Mouse (Mus musculus) urinary bladder, adult 2 months (tissue): ENCODE measurements around the gene Tex26. TPM values are rescaled to one million over a fixed set of nuclear protein-coding genes. Genes with fewer than 3 reads are reported as not detected.

ENCODE experiments used
- DNase-seq: peaks from one replicate; pipeline ENCODE4 v3.0.0; 2022; ENCODE audit warnings: low spot score
- polyA plus RNA-seq: library from polyadenylated mRNA; depleted of rRNA; stranded (reverse); fragments of >200 nt; gene quantifications from 2 replicates; pipeline ENCODE4 v1.2.3, GENCODE M21; 2012; rRNA removed

Gene Tex26
- polyA plus RNA-seq, 1 experiment: 0.21 TPM

DNA sequence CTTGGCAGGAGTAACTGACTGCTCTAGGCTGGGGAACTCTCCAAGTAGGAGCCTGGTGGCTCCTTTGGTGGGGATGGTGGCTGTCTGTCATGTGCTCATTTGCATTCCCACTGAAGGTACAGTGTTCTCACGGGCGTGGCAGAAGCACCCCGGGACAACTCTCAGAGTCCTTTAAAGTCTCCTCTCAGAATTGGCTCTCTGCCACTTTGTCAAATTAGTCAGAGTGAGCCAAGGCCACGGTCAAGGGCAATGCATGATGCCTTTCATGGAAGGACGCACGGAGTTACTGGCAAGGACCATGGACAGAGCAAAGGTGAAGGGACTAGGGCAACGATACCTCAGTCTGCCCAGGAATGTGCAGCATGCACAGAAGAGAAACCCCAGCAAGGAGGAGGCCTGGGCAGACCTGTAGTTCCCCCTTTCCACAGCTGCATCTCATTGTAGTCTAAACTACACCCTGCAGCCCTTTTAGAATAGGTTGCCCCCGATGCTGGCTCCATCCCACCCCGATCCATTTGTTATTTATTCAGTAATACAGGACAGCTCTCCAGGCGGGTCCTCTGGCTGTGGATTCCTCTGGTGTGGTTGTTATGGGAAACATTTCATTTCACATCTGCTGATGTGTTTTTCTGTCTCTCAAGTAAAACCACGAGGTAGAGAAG is 49.0 kb downstream of the Tex26 start:
- no peak for DNase-seq

DNA sequence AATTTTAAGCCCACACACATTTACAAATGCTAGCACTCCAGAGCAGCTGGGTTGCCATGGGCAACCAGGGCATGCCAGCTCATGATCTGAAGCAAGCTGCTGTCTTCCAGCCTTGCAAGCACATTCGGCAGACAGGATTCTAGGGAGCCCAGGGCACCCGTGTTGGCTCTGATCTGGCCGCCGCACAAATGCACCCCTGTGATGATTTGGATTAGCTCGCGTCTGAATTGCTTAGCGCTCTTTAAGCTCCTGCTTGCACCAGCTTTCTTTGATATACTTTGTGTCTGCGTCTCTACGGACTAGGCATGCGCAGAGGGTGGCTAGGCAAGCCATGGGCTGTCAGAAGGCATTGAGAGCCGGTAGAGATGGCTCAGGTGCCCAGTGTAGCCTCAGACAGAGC is 49.7 kb downstream of the Tex26 start:
- DNase-seq: no peak

DNA sequence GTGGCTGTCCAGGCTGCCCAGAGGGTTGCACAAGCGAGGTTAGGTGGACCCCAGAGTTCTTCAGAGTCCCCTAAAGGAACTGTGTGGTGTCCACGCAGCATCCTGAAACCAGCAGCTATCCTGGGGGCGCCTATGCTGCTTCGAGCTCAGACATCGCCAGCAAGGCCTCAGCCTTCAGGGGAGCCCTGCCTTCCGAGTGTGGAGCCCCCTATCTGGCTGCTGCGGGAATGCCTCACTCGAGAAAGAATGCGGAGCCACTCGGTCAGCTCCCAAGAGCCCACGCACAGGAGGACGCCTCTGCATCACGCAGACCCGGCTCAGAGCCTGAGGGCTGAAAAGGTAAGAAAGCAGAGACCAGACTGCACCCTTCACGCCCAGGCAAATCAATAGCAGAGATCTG is 50.8 kb downstream of the Tex26 start:
- DNase-seq: no peak

DNA sequence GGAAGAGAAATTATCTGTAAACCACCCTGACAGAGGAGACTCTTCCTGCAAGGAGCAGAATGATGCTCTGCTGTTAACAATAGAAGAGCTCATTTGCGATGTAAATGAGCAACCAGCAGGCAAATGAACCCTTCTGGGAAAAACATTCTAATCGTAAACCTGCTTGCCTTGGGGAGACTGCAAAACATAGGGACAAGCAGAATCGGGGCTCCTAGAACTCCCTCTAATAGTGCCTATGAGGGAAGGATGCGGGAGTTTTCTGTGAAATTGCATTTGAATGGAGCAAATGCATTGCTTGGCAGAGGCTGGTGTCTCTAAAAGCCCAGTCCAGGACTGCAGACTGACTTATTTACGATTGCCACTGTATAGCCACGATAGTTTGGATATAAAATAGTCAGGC is 56.2 kb downstream of the Tex26 start:
- no peak for DNase-seq

GRCm38 (mm10) chr5:149496401-149497066 is 57.1 kb downstream of the Tex26 start:
- no peak for DNase-seq

- no peak for DNase-seq
Observed at GRCm38 (mm10) chr5:149499936-149500335, 60.5 kb downstream of the Tex26 start.

GRCm38 (mm10) chr5:149503423-149504175 is 64.1 kb downstream of the Tex26 start:
- DNase-seq: no peak

- no peak for DNase-seq
Observed at GRCm38 (mm10) chr5:149504985-149505384, 65.5 kb downstream of the Tex26 start.

DNA sequence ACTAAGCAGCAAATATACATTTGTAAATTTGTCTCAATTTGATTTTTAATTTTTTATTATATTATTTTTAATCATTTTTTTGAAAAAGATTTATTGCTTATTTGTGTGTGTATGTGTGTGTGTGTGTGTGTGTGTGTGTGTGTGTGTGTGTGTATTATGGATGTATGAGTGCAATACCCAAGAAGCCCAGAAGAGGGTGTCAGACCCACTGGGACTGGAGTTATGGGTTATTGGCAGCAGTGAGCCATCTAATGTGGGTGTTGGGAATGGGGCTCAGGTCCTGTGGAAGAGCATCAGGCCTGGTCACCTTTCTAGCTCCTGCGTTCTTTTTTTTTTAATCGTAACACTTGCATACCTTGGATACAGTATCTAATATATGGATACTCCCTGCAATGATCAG is 66.6 kb downstream of the Tex26 start:
- no peak for DNase-seq

DNA sequence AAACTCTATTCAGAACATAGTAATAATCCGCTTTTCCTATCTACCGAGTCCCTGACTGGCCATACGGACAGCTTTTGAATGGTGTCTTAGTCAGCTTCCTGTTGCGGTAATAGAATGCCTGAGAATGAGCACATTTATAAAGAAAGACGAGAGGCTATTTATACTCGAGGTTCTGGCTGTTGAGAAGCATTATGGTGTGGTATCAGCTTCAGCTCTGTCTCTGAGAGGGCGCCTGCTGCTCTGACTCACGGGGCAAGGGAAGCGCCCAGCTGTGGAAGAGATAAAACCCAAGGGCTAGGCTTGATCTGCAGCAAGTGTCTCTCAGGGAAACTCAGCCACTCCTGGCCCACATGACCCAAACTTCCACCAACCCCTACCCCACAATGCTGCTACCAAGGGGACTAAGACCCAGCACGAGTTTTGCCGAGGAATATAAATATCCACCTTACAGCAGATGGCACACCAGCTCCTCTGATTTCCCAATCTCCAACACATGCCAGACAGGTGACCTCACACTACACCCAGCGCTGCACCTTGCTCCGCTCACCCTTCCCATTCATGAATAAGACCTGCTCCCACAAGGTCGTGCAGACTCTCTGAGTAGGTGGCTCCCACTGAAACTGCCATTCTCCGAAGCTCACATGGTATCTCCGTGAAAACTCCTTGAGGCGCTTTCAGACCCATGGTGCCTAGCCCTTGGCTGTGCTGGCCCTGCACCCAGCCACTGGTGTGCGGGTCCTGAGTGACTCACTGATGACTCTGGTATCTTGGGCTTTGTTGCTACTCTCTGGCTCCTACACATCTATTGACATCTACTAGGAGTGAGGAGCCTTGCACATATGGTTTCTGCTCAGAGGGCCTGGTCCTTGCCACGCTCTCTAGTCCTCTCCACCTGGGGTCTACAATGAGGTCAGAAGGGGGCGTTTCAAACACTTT is 68.9 kb downstream of the Tex26 start:
- DNase-seq: no peak

GRCm38 (mm10) chr5:149510323-149510722 is 70.9 kb downstream of the Tex26 start:
- no peak for DNase-seq

- no peak for DNase-seq
Observed at GRCm38 (mm10) chr5:149512695-149513094, 73.2 kb downstream of the Tex26 start.

DNA sequence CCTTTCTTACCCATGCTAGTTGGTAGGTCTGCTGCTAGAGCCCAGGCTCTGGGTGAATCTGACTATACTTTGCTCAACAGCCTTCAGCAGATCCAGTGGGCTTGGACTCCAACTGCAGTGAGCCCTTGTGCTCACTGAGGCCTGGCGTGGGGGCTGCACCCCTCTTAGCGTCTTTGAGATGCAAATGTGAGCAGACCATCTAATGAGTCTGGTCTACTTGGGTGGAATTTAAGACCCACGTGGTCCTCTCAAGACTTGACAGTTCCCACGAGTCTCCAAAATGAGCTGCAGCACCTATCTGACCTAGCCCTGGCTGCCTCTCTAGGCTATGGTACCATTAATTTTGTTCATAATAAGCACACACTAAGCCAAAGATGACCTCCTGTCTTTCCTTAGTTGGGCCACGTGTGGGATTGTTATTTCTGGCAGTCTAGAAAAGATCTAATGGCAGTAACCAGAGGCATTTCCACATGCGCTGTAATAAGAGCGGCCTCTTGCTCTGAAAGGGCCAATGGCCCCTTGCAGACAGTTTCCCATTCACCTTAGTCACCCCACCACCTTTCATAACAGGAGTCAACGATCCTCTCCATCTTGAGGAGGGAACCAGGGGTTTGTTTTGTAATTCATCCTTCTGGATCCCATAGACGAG is 74.1 kb downstream of the Tex26 start:
- DNase-seq: no peak

- DNase-seq: no peak
Observed at GRCm38 (mm10) chr5:149514087-149514671, 74.7 kb downstream of the Tex26 start.

GRCm38 (mm10) chr5:149514890-149515289 is 75.4 kb downstream of the Tex26 start:
- no peak for DNase-seq

DNA sequence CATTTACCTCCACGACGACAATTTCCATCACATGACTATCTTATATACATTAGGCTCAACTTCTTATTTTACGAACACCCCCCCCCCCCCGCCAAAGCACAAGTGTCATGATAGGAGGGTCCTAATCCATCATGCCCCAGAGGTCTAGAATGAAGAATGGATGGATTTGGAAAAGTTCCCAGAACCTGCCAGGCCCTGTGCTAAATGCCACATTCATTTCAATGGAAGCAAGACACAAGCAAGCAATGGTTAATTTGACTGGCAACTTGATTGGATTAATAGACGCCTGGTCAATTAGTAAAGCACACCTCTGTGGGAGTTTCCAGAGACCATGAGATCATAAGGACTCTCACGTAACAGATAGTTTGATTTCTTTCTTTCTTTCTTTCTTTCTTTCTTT is 77.7 kb downstream of the Tex26 start:
- no peak for DNase-seq

Other genes starting within 250 kb of the Tex26 start
- 35.2 and 36.0 TPM in 2 replicates for gene Alox5ap, start 174.9 kb upstream of the Tex26 start, polyA plus RNA-seq
- gene Medag, start 27.9 kb upstream of the Tex26 start, polyA plus RNA-seq: 30.4 and 31.6 TPM in 2 replicates
- gene Wdr95, start 89.0 kb downstream of the Tex26 start, polyA plus RNA-seq: 0.06 and 0.12 TPM in 2 replicates
- 42.5 and 48.5 TPM in 2 replicates for gene Hsph1, start 196.7 kb downstream of the Tex26 start, polyA plus RNA-seq
- 8.9 and 9.3 TPM in 2 replicates for gene B3glct, start 238.6 kb downstream of the Tex26 start, polyA plus RNA-seq